ENCODE assay signal across 8 mouse cellular contexts in the genomic region with DNA sequence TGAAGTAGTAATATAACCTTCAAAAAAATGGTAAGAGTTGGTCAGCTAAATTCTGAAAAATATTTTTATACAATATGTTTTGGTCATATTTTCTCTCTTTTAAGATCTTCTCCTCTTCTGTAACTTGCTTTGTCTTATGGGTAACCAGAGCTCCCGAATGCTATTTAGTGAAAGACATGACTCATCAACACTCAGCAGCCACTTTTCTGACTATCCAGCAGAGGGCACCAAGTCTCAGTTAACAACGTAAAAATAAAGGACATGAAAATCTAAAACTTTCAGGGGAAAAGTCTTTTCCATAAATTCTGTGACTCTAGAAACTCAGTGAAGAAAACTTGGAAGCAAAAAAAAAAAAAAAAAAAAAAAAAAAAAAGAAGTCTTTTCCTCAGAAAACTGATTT.
A peak's percentile ranks its signal among the peaks of the same experiment; 100 is the strongest.
DNase-seq lines count a peak whose midpoint lies in the region.

No protein-coding gene starts in this region.

- DNase-seq in kidney, adult 9 months, result peak; percentile 17
- no peak for DNase-seq in kidney, adult 18-20 months
- peak; percentile 34 for DNase-seq in right cerebral cortex, adult 18-20 months
- DNase-seq in right cerebral cortex, postnatal 36 days (ENCODE audit: low spot score in 2 of 2), result no peak
- DNase-seq in embryo, embryonic 10.5 days (ENCODE audit: low spot score), result peak; percentile 76
- peak; percentile 72 for DNase-seq in retina, embryonic 14.5 days (ENCODE audit: low spot score)
- no peak for DNase-seq in MN1 (ENCODE audit: low spot score)
- DNase-seq in urinary bladder, adult 18-20 months (ENCODE audit: low spot score in 2 of 2), result no peak

Comparison
In these comparisons a context has a peak if more than half of its experiments do, and no peak if none do; other contexts are left out.
1. DNase-seq: peak in kidney, adult 9 months (single experiment), right cerebral cortex, adult 18-20 months (single experiment), embryo, embryonic 10.5 days (single experiment) and retina, embryonic 14.5 days (single experiment); none in kidney, adult 18-20 months (single experiment), right cerebral cortex, postnatal 36 days (0 of 2), MN1 (single experiment) and urinary bladder, adult 18-20 months (0 of 2).